Mouse (Mus musculus) megakaryocyte, embryonic 14.5 days (primary cell): ENCODE data around the gene Ppp2r1b.

Source experiments
- FLI1 ChIP-seq: IDR thresholded peaks from 2 replicates; pipeline ENCODE4 v1.6.1; 2012; ENCODE audit warnings: low read length, inconsistent platforms, mixed read lengths
- GATA1 ChIP-seq: IDR thresholded peaks from 3 replicates; pipeline ENCODE4 v1.6.1; 2012; ENCODE audit warnings: mixed read lengths, low read length, inconsistent platforms, borderline replicate concordance

- TF ChIP-seq GATA1: no peak
- TF ChIP-seq FLI1: no peak
These were observed 66.9 kb downstream of the Ppp2r1b start for GRCm38 (mm10) chr9:50911861-50912515.
